Mouse (Mus musculus) liver, adult 2 months (tissue): ENCODE results near the gene Dph7. TPM values are rescaled to one million over a fixed set of nuclear protein-coding genes. Genes with fewer than 3 reads are reported as not detected.

Experiments
- DNase-seq: peaks from one replicate; pipeline ENCODE4 v3.0.0-alpha.2; 2011; ENCODE audit warnings: low read depth, low spot score; ENCODE audit errors: extremely low read depth
- H3K27ac ChIP-seq: fragments of 200-500 bp; replicated peaks from 2 replicates; pipeline ENCODE4 v1.5.1; 2012; ENCODE audit warnings: low read depth, mild to moderate bottlenecking, control low read depth, inconsistent platforms, low read length; ENCODE audit not compliant: insufficient read depth
- H3K27me3 ChIP-seq: fragments of 200-500 bp; 2 replicates; pipeline ENCODE4 v1.6.1; 2012; ENCODE audit warnings: mild to moderate bottlenecking, moderate library complexity, low read length, inconsistent platforms; ENCODE audit not compliant: control insufficient read depth, insufficient read depth
- H3K36me3 ChIP-seq: fragments of 200-500 bp; 2 replicates; pipeline ENCODE4 v1.6.1; 2012; ENCODE audit warnings: low read length, inconsistent platforms; ENCODE audit not compliant: control insufficient read depth, insufficient read depth
- H3K4me1 ChIP-seq: fragments of 200-500 bp; 2 replicates; pipeline ENCODE4 v1.6.1; 2011; ENCODE audit warnings: low read length; ENCODE audit not compliant: control insufficient read depth, insufficient read depth
- H3K4me3 ChIP-seq: fragments of 200-500 bp; 2 replicates; pipeline ENCODE4 v1.5.1; 2011; ENCODE audit warnings: low read depth, mild to moderate bottlenecking, control low read depth, low read length, moderate library complexity; ENCODE audit not compliant: insufficient read depth
- H3K79me2 ChIP-seq: fragments of 200-500 bp; 2 replicates; pipeline ENCODE4 v1.6.1; 2012; ENCODE audit warnings: inconsistent platforms, mild to moderate bottlenecking, low read length, moderate library complexity; ENCODE audit not compliant: control insufficient read depth, insufficient read depth
- H3K9ac ChIP-seq: fragments of 200-500 bp; 2 replicates; pipeline ENCODE4 v1.6.1; 2012; ENCODE audit warnings: low read depth, mild to moderate bottlenecking, control low read depth, inconsistent platforms, low read length
- CTCF ChIP-seq: fragments of 200-500 bp; IDR thresholded peaks from 2 replicates; pipeline ENCODE4 v1.5.1; 2011; ENCODE audit warnings: low read depth, low read length, control low read depth
- POLR2A ChIP-seq: fragments of 200-500 bp; IDR thresholded peaks from 2 replicates; pipeline ENCODE4 v1.6.1; 2011; ENCODE audit warnings: low read length, control low read depth; ENCODE audit not compliant: insufficient read depth; ENCODE audit errors: extremely low read depth
- WGBS: fragments of 180-500 bp; shearing (Covaris S2); methylation state at CpG from one replicate; pipeline ENCODE4 v1.1.7; 2018; 5-methylcytosine and 5-hydroxymethylcytosine counted together
- polyA plus RNA-seq: library from polyadenylated mRNA; depleted of rRNA; stranded (reverse); fragments of >200 nt; gene quantifications from 2 replicates; pipeline ENCODE4 v1.2.3, GENCODE M21; 2012
- total RNA-seq: library from RNA; depleted of rRNA; stranded (reverse); fragments of >200 nt; gene quantifications from 2 replicates; pipeline ENCODE4 v1.2.3, GENCODE M21; 2014

Gene Dph7
- total and polyA plus RNA-seq, 2 experiments: 3.9 to 4.6 TPM

GRCm38 (mm10) chr2:24923561-24923960 lies 38.6 kb upstream of the Dph7 start:
- TF ChIP-seq CTCF: peak; percentile 28
- no peak for TF ChIP-seq POLR2A
- Histone ChIP-seq H3K4me3 (no peak overlapping the region), H3K36me3 (no peaks in the 10 kb centered on the region), H3K4me1 (no peaks in the 10 kb centered on the region), H3K79me2 (no peaks in the 10 kb centered on the region), H3K27me3 (no peaks in the 10 kb centered on the region), H3K9ac (no peak overlapping the region), H3K27ac (no peak overlapping the region)
- peak; percentile 35 for DNase-seq
- 36% methylated on average over 2 of the region's 2 CpGs for WGBS

DNA sequence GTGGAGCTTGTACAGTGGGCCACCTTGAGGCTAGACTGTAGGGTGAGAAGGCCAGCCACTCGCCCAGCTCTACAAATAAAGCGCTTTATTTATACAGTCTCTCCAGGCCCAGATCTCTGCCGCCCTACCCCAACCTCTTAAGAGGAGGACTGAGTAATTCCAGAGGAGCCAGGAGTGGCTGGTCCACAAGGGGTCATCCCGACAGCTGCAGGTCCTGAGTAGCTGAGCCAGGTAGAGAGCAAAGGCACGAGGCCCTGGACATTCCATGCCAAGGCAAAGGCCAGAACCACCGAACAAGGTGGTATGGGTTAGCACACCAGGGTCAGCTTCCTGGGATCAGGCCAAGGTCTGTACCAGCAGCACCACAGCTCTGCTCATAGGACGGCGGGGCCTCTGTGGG lies 36.9 kb upstream of the Dph7 start:
- TF ChIP-seq CTCF: no peak
- no peak for TF ChIP-seq POLR2A
- 91% methylated on average over 8 of the region's 8 CpGs for WGBS
- Histone ChIP-seq H3K36me3 (no peaks in the 10 kb centered on the region), H3K9ac (no peak overlapping the region), H3K27me3 (no peaks in the 10 kb centered on the region), H3K79me2 (no peaks in the 10 kb centered on the region), H3K27ac (no peak overlapping the region), H3K4me1 (no peaks in the 10 kb centered on the region), H3K4me3 (no peak overlapping the region)
- no peak for DNase-seq

DNA sequence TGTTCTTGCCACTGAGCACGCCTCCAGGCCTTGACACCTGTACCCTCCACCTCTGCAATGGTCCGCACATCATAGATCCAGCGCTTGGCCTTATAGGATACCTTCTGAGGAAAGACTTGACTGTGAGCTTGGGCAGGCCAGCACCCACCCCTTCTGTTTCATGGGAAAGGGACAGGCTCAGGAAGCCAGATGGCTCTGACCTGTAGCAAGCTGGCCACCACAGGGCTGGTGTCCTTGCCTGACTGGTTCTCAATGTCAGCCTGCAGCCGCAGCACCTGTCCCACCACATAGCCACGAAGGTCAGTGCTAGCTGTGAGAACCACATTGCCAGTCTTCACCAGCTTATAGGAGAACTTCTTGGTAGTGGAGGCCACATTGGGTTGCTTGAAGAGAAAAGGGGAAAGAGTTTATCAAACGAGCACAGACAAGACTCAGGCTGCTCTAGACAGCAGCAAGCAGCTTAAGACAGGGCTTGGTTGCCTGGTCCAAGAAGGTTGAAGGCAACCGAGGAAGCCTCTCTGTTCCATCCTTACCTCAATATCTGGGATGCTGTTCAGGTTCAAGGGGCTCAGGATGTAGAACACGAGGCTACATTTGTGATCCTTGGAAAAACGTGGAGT lies 35.7 kb upstream of the Dph7 start:
- H3K9ac ChIP-seq: peak overlapping the region; percentile 17; the same call in 1 of the 2 replicates
- no peak overlapping the region for H3K27ac ChIP-seq
- no peaks in the 10 kb centered on the region for H3K4me1 ChIP-seq
- H3K79me2 ChIP-seq: no peaks in the 10 kb centered on the region
- DNase-seq: no peak
- no peak overlapping the region for H3K4me3 ChIP-seq
- H3K27me3 ChIP-seq: no peaks in the 10 kb centered on the region
- 88% methylated on average over 9 of the region's 9 CpGs for WGBS
- H3K36me3 ChIP-seq: no peaks in the 10 kb centered on the region
- TF ChIP-seq POLR2A (no peak), CTCF (no peak)

GRCm38 (mm10) chr2:24926965-24927358 lies 35.2 kb upstream of the Dph7 start:
- H3K27ac ChIP-seq: no peak overlapping the region
- no peaks in the 10 kb centered on the region for H3K79me2 ChIP-seq
- TF ChIP-seq POLR2A (no peak), CTCF (no peak)
- no peaks in the 10 kb centered on the region for H3K27me3 ChIP-seq
- no peaks in the 10 kb centered on the region for H3K36me3 ChIP-seq
- peak overlapping the region; percentile 17; the same call in 1 of the 2 replicates for H3K9ac ChIP-seq
- H3K4me3 ChIP-seq: no peak overlapping the region
- no peak for DNase-seq
- 61% methylated on average over 7 of the region's 7 CpGs for WGBS
- no peaks in the 10 kb centered on the region for H3K4me1 ChIP-seq

GRCm38 (mm10) chr2:24927810-24928479 lies 34.3 kb upstream of the Dph7 start:
- DNase-seq: no peak
- H3K4me1 ChIP-seq: no peaks in the 10 kb centered on the region
- TF ChIP-seq POLR2A: no peak
- no peak for TF ChIP-seq CTCF
- no peaks in the 10 kb centered on the region for H3K79me2 ChIP-seq
- no peaks in the 10 kb centered on the region for H3K27me3 ChIP-seq
- no peak overlapping the region for H3K27ac ChIP-seq
- WGBS: 57% methylated on average over 4 of the region's 4 CpGs
- H3K4me3 ChIP-seq: no peak overlapping the region
- no peaks in the 10 kb centered on the region for H3K36me3 ChIP-seq
- H3K9ac ChIP-seq: no peak overlapping the region

GRCm38 (mm10) chr2:24929119-24929518 lies 33.1 kb upstream of the Dph7 start:
- Histone ChIP-seq H3K27me3 (no peaks in the 10 kb centered on the region), H3K79me2 (no peaks in the 10 kb centered on the region), H3K27ac (no peak overlapping the region), H3K36me3 (no peaks in the 10 kb centered on the region), H3K4me3 (no peak overlapping the region), H3K9ac (no peak overlapping the region), H3K4me1 (no peaks in the 10 kb centered on the region)
- no peak for TF ChIP-seq CTCF
- TF ChIP-seq POLR2A: no peak
- 82% methylated on average over 2 of the region's 2 CpGs for WGBS
- no peak for DNase-seq
